10 mouse cellular contexts compared by ENCODE assay signal in genomic region chr4:152134507-152134906, GRCm38 (mm10). TPM values are rescaled to one million over a fixed set of nuclear protein-coding genes. Genes with fewer than 3 reads are reported as not detected.
DNase-seq lines count a peak whose midpoint lies in the region; ATAC-seq and TF ChIP-seq lines count a peak whose summit lies in the region.
"Had no signal": no experiment of that assay in that cellular context is flagged by ENCODE, and none has a peak within 500 bp of the region (broad histone marks: within the 10 kb centered on the region; RNA-seq: fewer than 3 reads in every experiment).

No protein-coding gene starts in this region.

- no peak overlapping the region for H3K4me3 ChIP-seq in forebrain, embryonic 10.5 days
- no peak overlapping the region for H3K4me3 ChIP-seq in forebrain, embryonic 15.5 days
- no peak overlapping the region for H3K4me3 ChIP-seq in lung, embryonic 14.5 days (ENCODE audit: low read depth, low read length)
- H3K4me3 ChIP-seq: hindbrain, embryonic 15.5 days; neural tube, embryonic 12.5 days had no signal

- DNase-seq in forebrain, embryonic 10.5 days (ENCODE audit: extremely low spot score, low spot score), result peak; percentile 58
- peak; percentile 44 for DNase-seq in right cerebral cortex, adult 18-20 months
- DNase-seq in right cerebral cortex, postnatal 36 days (ENCODE audit: low spot score in 2 of 2), result no peak
- peak; percentile 58 for DNase-seq in embryo, embryonic 11 days
- peak; percentile 59 for DNase-seq in lung, embryonic 14.5 days
- DNase-seq in thymus, postnatal 25 days, result peak; percentile 76
- no peak for DNase-seq in left cerebral cortex, adult 11 months (ENCODE audit: low spot score)

- H3K27ac ChIP-seq in forebrain, embryonic 10.5 days, result no peak overlapping the region
- no peak overlapping the region for H3K27ac ChIP-seq in forebrain, embryonic 15.5 days (replicated peaks)
- no peak overlapping the region for H3K27ac ChIP-seq in lung, embryonic 14.5 days (ENCODE audit: low read depth)
- H3K27ac ChIP-seq: hindbrain, embryonic 15.5 days; neural tube, embryonic 12.5 days had no signal

- no peaks in the 10 kb centered on the region for H3K9me3 ChIP-seq in forebrain, embryonic 10.5 days
- H3K9me3 ChIP-seq in forebrain, embryonic 15.5 days, result no peaks in the 10 kb centered on the region
- no peaks in the 10 kb centered on the region for H3K9me3 ChIP-seq in lung, embryonic 14.5 days (ENCODE audit: low read depth, low read length)
- H3K9me3 ChIP-seq: hindbrain, embryonic 15.5 days; neural tube, embryonic 12.5 days had no signal

- H3K9ac ChIP-seq in forebrain, embryonic 15.5 days (replicated peaks), result no peak overlapping the region
- no peak overlapping the region for H3K9ac ChIP-seq in lung, embryonic 14.5 days
- H3K9ac ChIP-seq: hindbrain, embryonic 15.5 days; neural tube, embryonic 12.5 days had no signal

- peak; percentile 83 for TF ChIP-seq CTCF in lung, embryonic 14.5 days (IDR thresholded peaks at IDR 0.05; ENCODE audit: low read depth)

- no peak for ATAC-seq in forebrain, embryonic 15.5 days (replicated peaks)
- no peak for ATAC-seq in lung, embryonic 14.5 days (ENCODE audit: insufficient read depth)

- H3K4me2 ChIP-seq in forebrain, embryonic 15.5 days (replicated peaks), result no peak overlapping the region
- H3K4me2 ChIP-seq in lung, embryonic 14.5 days, result no peak overlapping the region
- H3K4me2 ChIP-seq: hindbrain, embryonic 15.5 days; neural tube, embryonic 12.5 days had no signal

- peaks cover 57% of the 10 kb centered on the region for H3K4me1 ChIP-seq in forebrain, embryonic 10.5 days
- H3K4me1 ChIP-seq in forebrain, embryonic 15.5 days, result peaks cover 32% of the 10 kb centered on the region
- H3K4me1 ChIP-seq in lung, embryonic 14.5 days (ENCODE audit: insufficient read depth), result 0 out of 2 replicates have a peak, but pooled peaks cover 5% of the 10 kb centered on the region

- peaks cover 100% of the 10 kb centered on the region for H3K27me3 ChIP-seq in forebrain, embryonic 10.5 days (ENCODE audit: poor library complexity, severe bottlenecking)
- H3K27me3 ChIP-seq in forebrain, embryonic 15.5 days, result peaks cover 62% of the 10 kb centered on the region
- H3K27me3 ChIP-seq in lung, embryonic 14.5 days (ENCODE audit: insufficient read depth, low read length), result peaks cover 54% of the 10 kb centered on the region

- H3K36me3 ChIP-seq in forebrain, embryonic 10.5 days (replicated peaks), result no peaks in the 10 kb centered on the region
- no peaks in the 10 kb centered on the region for H3K36me3 ChIP-seq in forebrain, embryonic 15.5 days
- H3K36me3 ChIP-seq in lung, embryonic 14.5 days (ENCODE audit: insufficient read depth), result no peaks in the 10 kb centered on the region
- H3K36me3 ChIP-seq: hindbrain, embryonic 15.5 days; neural tube, embryonic 12.5 days had no signal

RNA-seq across cellular contexts. Expression of gene Espn, which starts 17.7 kb away (rescaled TPM):
- 5.6 and 5.9 TPM in 2 replicates for polyA plus RNA-seq in forebrain, embryonic 10.5 days (2016; fragmentation: Nextera tagmentation; extraction: Ambion mirVana)
- 0.09 and 0.10 TPM in 2 replicates for polyA plus RNA-seq in forebrain, embryonic 15.5 days (2015; fragmentation: Nextera tagmentation; extraction: Ambion mirVana)
- 11.5 and 11.6 TPM in 2 replicates for polyA plus RNA-seq in lung, embryonic 14.5 days (2014; fragmentation: Nextera tagmentation; extraction: Ambion mirVana)

RNA-seq across cellular contexts. Expression of gene Tnfrsf25, which starts 18.8 kb away (rescaled TPM):
- polyA plus RNA-seq in forebrain, embryonic 10.5 days (2016; fragmentation: Nextera tagmentation; extraction: Ambion mirVana), result 0.72 and 0.96 TPM in 2 replicates
- 0.53 and 1.0 TPM in 2 replicates for polyA plus RNA-seq in forebrain, embryonic 15.5 days (2015; fragmentation: Nextera tagmentation; extraction: Ambion mirVana)
- polyA plus RNA-seq in lung, embryonic 14.5 days (2014; fragmentation: Nextera tagmentation; extraction: Ambion mirVana), result 0.75 and 0.77 TPM in 2 replicates

RNA-seq across cellular contexts. Expression of gene Hes2, which starts 24.2 kb away (rescaled TPM):
- not detected in 2 replicates for polyA plus RNA-seq in forebrain, embryonic 10.5 days (2016; fragmentation: Nextera tagmentation; extraction: Ambion mirVana)
- polyA plus RNA-seq in forebrain, embryonic 15.5 days (2015; fragmentation: Nextera tagmentation; extraction: Ambion mirVana), result not detected in 2 replicates
- polyA plus RNA-seq in lung, embryonic 14.5 days (2014; fragmentation: Nextera tagmentation; extraction: Ambion mirVana), result 0.18 TPM in 1 of 2 replicates, not detected in the other
- polyA plus RNA-seq: hindbrain, embryonic 15.5 days had no signal

RNA-seq across cellular contexts. Expression of gene Acot7, which starts 43.4 kb away (rescaled TPM):
- polyA plus RNA-seq in forebrain, embryonic 10.5 days (2016; fragmentation: Nextera tagmentation; extraction: Ambion mirVana), result 61.0 and 64.4 TPM in 2 replicates
- 210 and 219 TPM in 2 replicates for polyA plus RNA-seq in forebrain, embryonic 15.5 days (2015; fragmentation: Nextera tagmentation; extraction: Ambion mirVana)
- polyA plus RNA-seq in lung, embryonic 14.5 days (2014; fragmentation: Nextera tagmentation; extraction: Ambion mirVana), result 50.3 and 55.8 TPM in 2 replicates

Comparison
In these comparisons a context has a peak if more than half of its experiments do, and no peak if none do; other contexts are left out.
1. DNase-seq: peak in forebrain, embryonic 10.5 days (single experiment), right cerebral cortex, adult 18-20 months (single experiment), embryo, embryonic 11 days (single experiment), lung, embryonic 14.5 days (single experiment) and thymus, postnatal 25 days (single experiment); none in right cerebral cortex, postnatal 36 days (0 of 2) and left cerebral cortex, adult 11 months (single experiment).